Mouse (Mus musculus) adrenal gland, postnatal 4 days (tissue): ENCODE measurements around the gene Gbx1. TPM values are rescaled to one million over a fixed set of nuclear protein-coding genes. Genes with fewer than 3 reads are reported as not detected.

Source experiments
- DNase-seq, 2 experiments: peaks; one replicate each; pipeline ENCODE4 v3.0.0; 2021 to 2022; ENCODE audit warnings: low spot score in 2 of 2, mixed read lengths in 2 of 2
- total RNA-seq, 2 experiments: library from RNA; stranded (reverse); gene quantifications; 2 replicates each; pipeline ENCODE4 v1.2.3; 2021

The Gbx1 gene
- total RNA-seq, 2 experiments from 2014 or later = 0.11 TPM; not detected in 1

DNA sequence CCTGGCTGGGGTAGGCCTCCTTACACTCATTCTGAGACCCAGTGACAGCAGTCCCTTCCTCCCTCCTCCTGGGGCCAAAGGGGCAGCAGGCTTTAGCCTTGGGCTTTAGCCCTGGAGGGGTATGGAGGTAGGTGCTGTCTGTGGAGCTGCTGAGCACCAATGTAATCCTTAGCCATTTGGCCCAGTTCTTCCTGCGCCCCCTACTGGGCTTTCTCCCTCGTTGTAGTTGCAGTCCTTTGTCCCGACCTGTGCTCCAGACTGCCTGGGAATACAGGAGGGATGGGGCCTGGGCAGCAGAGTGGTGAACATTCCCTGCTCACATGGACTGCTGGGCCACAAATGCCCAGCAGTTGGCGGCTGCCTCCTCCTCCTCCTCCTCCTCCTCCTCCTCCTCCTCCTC, 45.4 kb downstream of the Gbx1 start:
- peak; percentile 37 to 47 for DNase-seq

- DNase-seq = no peak
Observed at GRCm38 (mm10) chr5:24477909-24478308, 49.1 kb downstream of the Gbx1 start.

- DNase-seq = no peak
Observed at GRCm38 (mm10) chr5:24475476-24476241, 51.3 kb downstream of the Gbx1 start.

GRCm38 (mm10) chr5:24474723-24475261, 52.2 kb downstream of the Gbx1 start:
- peak in 1 of 2 experiments; percentile 30 for DNase-seq

GRCm38 (mm10) chr5:24474025-24474722, 52.8 kb downstream of the Gbx1 start:
- no peak for DNase-seq

DNA sequence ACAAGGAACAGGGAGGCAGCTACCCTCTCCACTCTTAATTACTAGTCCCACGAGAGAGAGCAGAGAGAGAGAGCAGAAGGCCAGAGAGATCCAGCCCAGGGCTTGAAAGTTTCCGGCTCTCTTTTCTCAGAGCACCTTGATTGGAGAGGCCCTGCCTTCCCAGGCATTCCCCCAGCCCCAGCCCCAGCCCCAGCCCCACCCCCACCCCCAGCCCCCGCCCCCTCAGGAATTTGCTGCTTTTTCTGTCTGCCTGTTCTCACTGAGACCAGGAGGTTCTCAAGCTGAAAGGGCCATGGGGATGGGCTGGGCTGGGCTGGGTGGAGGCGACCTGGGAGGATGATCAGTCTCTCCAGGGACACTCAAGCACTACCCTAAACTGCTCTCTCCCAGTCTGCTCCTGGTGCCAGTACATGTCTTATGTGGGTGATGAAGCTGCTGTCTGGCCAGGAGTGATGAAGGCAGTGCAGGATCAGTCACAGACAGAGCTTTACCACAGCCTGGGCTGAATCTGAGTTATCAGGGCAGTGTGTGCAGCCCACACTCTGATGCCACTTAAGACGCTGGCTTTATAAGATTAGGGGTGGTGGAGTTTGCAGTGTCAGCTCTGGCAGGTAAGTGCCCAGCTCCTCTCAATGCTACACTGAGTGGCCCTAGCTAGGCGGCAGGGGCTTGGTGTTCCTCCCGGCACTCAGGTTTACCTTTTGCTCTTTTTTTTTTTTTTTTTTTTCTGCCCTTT, 54.0 kb downstream of the Gbx1 start:
- no peak for DNase-seq

DNA sequence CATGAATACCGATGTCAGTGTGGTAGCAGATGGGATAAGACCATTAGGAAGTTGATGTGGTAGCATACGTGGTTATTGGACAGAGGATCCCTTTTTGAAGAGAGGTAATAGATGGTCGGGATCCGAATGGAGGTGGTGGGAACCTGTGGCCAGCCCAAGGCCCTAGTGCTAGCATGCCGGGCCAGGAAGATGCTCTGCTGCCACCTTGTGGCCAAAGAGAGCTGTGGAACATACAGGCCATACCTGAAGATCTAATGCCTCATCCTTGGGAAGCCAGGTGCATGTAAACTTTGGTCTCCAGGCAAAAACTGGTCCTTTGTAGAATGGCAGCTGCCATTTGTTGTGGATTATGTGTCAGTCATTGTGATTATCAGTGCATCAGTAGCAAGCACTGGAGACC, 56.4 kb downstream of the Gbx1 start:
- DNase-seq = no peak

- DNase-seq = no peak
Observed at GRCm38 (mm10) chr5:24466762-24467161, 60.2 kb downstream of the Gbx1 start.

GRCm38 (mm10) chr5:24455613-24456012, 71.4 kb downstream of the Gbx1 start:
- DNase-seq = no peak

DNA sequence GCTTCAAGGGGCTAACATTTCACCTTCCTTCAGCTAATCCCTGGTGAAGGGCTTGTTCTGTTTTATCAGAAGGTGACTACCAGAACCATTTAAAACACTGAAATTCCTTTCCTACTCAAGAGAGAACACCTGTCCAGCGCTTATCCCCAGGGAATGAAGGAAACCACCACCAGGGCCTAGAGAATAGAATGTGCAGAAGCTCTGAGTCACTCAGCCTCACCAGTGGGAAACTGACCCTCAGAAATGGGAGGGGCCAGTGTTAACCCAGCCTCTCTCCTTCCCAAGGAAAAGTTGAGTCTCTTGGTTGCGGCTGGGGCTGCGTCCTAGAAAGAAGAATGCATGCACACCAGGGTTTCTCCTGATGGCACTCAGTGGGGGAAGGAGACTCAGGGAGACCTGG, 71.9 kb downstream of the Gbx1 start:
- no peak for DNase-seq

DNA sequence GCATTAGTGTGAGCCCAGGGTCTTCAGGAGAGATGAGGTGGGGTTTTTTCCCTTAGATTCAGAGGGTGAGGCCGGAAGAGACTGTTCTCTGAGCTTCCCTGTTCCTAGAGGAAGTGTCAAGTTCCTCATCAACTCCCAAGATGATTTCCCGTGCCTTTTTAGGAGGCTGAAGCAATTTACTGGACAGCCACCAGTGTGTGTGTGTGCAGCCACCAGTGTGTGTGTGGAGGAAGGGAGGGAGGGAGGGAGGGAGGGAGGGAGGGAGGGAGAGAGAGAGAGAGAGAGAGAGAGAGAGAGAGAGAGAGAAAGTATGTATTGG, 73.1 kb downstream of the Gbx1 start:
- DNase-seq = no peak

DNA sequence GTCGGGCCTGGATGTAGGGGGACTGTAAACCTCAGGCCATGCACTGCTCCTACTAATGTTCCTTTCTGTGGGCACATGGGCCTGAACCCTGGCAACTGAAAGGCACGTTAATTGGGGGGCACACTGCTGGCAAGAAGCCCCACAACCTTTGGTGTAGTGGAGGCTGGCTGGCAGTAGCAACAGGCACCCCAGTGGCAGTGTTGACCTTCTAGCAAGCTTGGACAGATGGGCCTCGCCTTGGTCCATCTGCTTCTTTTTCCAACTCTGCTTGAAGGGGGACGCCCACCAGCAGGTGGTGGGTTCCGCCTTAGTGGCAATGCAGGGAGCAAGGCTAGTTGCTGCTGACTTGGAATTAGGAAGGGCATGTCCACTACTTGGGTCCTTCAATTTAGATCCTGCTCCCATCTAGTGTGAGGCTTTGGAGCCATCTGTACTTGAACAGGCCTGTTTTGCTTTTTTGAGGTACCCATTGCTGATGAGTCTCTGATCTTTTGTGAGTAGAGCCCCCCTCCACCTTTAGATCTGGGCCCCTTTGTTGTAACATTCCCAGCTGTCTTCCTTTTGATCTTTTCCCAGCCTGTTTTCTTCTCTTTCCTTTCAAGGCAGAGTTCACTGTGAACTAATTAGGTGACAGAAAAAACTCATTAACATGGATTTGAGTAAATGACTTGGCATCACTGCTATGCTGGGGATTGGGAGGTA, 73.6 kb downstream of the Gbx1 start:
- no peak for DNase-seq

Other genes starting within 250 kb of the Gbx1 start
- 10 to 100 TPM; 38.6 to 42.4 TPM for gene Kcnh2, start 175.6 kb downstream of the Gbx1 start, total RNA-seq
- gene Nos3, start 162.4 kb downstream of the Gbx1 start, total RNA-seq = 10 to 100 TPM; 11.5 to 12.3 TPM
- under 1 TPM; 0.42 to 0.62 TPM for gene Atg9b, start 135.1 kb downstream of the Gbx1 start, total RNA-seq
- 10 to 100 TPM; 73.9 to 84.8 TPM for gene Abcb8, start 133.5 kb downstream of the Gbx1 start, total RNA-seq
- gene Asic3, start 113.8 kb downstream of the Gbx1 start, total RNA-seq = under 1 TPM; 0.20 to 0.22 TPM
- 10 to 100 TPM; 42.6 to 43.9 TPM for gene Cdk5, start 103.7 kb downstream of the Gbx1 start, total RNA-seq
- 10 to 100 TPM; 60.8 to 70.1 TPM for gene Slc4a2, start 103.4 kb downstream of the Gbx1 start, total RNA-seq
- 100 to 1,000 TPM; 108 to 127 TPM for gene Fastk, start 81.9 kb downstream of the Gbx1 start, total RNA-seq
- gene Tmub1, start 79.3 kb downstream of the Gbx1 start, total RNA-seq = 10 to 100 TPM; 11.1 to 11.3 TPM
- 10 to 100 TPM; 88.4 to 89.2 TPM for gene Agap3, start 75.0 kb downstream of the Gbx1 start, total RNA-seq
- gene Asb10, start 13.8 kb upstream of the Gbx1 start, total RNA-seq = 1 to 10 TPM; 2.6 to 3.0 TPM
- gene 4931409K22Rik, start 29.6 kb upstream of the Gbx1 start, total RNA-seq = under 1 TPM in 1 of 2 experiments, not detected in 1; 0.11 TPM
- gene Abcf2, start 50.3 kb upstream of the Gbx1 start, total RNA-seq = 10 to 100 TPM; 54.7 to 59.8 TPM
- 10 to 100 TPM; 59.1 to 68.4 TPM for gene Chpf2, start 59.5 kb upstream of the Gbx1 start, total RNA-seq
- gene Smarcd3, start 97.2 kb upstream of the Gbx1 start, total RNA-seq = 10 to 100 TPM; 27.9 to 30.6 TPM
- gene Nub1, start 158.3 kb upstream of the Gbx1 start, total RNA-seq = 10 to 100 TPM; 59.7 to 61.7 TPM
- gene Wdr86, start 203.5 kb upstream of the Gbx1 start, total RNA-seq = 1 to 10 TPM; 6.2 to 9.6 TPM
- 1 to 10 TPM; 6.0 to 6.2 TPM for gene Crygn, start 230.8 kb upstream of the Gbx1 start, total RNA-seq